Mouse (Mus musculus) monocyte, adult 2 months (primary cell): ENCODE measurements around the gene Tanc2.

ENCODE experiments used
- DNase-seq, 2 experiments: peaks; one replicate each; pipeline ENCODE4 v3.0.0; 2022; ENCODE audit warnings: low spot score in 2 of 2, low read depth in 1 of 2

Gene Tanc2

DNA sequence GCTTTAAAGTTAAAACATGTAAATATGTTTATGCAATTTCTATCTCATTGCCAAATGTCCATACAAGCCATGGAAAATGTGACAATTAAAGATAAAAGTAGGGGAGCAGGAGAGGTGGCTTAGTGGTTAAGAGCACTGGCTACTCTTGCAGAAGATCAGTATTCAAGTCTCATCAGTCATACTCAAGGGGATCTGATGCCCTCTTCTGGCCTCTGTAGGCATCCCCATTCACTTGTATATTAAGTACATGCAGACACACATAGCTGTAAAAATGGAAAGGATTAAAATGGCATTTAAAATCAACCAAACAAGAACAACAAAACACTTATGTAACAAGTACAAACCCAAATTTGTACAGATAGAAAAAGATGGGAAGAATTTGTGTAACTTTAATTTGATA lies 54.2 kb downstream of the Tanc2 start:
- no peak for DNase-seq

DNA sequence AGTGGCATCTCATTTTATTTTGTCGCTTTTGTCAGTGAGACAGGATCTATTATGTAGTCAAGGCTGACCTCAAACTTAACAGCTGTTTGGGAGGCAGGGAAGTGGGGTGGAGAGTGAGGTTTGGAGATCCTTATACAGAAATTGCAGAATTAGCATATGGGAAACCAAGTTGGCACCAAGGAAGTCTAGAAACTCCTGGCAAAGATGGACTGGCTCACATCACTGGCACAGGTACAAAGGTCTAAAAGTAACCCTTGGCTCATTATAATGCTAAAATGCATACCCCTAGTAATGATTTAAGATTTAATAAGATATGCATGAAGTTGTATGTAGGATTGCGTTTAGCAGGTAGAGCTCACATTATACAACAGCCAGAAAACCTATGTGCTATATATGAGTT lies 58.2 kb downstream of the Tanc2 start:
- no peak for DNase-seq

DNA sequence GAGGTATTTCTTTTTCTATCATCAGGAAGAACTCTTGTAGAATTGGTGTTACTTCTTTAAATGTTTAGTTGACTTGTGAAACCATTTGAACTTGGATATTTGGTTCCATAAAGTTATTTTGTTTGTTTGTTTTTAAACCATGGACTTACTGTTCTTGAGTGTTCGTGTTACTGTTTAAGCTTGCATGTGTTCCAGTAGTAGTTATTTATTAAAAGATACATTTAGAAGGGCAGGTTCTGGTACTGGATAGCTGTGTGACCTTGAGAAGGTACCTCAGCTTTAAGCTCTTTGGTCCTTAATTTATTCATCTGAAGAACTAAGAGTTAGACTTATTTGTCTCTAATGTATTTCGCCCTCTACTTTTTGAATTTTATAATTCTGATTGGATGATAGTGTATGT lies 64.8 kb downstream of the Tanc2 start:
- no peak for DNase-seq

DNA sequence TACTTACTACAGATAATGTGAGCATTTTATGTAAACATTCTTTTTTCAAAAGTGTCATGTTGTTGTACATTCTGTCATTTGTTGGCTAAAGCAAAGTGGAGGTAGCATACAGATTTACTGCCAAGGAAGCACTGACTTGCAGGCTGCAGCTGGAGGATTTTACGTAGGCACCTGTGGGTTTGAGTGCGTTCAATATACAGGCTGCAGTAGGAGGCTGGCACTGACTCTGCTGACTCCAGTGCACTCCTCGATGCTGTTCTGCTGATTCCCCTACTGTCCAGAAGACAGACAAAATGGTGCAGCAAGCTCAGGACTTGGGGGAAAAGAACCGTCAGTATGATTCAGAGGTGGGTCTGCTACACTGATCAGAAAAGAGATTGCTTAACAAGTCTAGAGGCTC lies 65.5 kb downstream of the Tanc2 start:
- no peak for DNase-seq

DNA sequence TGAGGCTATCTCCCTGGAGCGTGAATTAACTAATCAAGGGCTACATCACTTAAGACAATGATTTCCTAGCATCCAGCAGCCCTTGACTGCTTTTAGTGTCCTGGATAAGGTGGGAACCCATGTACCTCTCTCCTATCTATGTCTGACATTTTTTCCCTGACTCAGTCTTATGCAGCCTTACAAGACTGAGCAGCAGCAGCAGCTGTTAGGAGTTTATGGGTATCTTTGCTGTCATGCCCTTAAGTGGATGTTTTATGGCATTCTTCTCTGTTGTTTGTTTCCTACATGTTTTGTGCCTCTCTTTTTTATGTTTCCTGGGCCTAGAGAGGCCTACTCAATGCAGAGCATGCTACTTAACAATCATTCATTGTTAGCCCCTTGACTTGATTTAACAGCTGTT lies 78.1 kb downstream of the Tanc2 start:
- no peak for DNase-seq

DNA sequence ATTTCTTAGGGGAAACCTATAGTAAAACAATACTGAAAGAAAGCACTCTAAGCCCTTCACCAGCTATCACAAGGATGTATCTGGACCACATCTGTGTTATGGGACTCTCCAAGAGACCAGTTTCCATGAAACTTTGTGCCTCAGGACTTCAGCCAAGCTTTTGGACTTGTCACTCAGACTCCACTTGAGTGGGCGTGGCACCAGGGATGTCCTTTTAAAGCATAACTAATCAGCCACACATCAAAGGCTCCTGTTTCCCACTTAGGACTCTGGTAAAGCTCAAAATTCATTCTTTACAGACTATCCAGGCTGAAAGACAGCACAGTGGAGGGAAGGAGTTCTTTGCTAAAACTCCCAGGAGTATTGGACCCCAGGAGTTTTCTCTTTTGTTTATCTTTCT lies 89.2 kb downstream of the Tanc2 start:
- no peak for DNase-seq

DNA sequence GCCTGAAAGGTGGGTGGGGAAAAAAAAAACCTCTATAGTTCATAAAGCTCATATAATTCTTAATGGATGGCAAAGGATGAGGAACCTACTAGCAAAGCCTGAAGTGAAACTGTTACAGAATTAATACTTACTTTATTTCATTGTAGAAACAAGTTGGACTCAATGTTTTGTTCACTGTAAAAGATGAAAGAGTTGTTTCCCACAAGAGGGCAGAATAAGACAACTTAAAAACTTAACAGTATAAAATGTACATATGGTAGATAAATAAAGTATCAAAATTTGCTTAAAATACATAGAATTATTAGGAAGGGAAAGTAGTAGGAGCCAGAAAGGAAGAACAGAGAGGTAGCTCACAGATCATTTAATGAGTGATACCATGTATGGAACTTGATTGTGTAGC lies 95.0 kb downstream of the Tanc2 start:
- DNase-seq = no peak

DNA sequence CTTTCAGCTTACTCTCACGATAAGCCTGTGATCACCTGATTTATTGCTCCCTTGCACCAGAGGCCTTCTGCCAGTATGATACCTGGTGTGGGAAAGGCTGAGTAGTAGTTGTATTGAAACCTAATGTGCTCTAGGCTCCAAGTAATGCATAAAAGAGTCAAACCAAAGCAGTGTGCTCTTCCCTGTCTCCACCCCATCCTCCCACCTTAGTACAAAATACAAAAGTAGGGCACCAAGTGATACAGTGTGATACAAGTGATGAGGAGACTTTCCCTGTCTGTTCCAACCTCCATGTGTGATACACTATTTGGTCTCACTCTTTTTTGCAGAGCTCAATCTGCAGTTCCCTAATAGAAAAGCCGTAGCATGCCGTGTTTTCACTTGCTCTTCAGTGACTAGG lies 110.7 kb downstream of the Tanc2 start:
- no peak for DNase-seq

DNA sequence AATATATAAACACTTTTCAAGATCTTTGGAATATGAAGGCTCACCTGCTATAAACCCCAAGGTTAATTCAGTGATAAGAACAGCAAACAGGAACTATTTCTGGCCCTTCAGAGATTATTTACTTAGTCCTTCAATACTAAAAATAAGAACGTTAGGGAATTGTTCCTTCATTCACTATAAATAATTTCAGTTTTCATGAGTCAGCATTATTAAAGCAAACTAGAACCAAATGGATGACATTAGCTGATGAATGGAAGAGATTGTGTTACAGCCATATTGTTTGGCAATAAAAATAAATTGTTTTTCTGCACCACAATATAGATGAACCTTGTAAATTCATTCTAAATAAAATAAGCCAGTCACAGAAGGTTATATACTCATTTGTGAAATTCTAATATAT lies 129.9 kb downstream of the Tanc2 start:
- no peak for DNase-seq

DNA sequence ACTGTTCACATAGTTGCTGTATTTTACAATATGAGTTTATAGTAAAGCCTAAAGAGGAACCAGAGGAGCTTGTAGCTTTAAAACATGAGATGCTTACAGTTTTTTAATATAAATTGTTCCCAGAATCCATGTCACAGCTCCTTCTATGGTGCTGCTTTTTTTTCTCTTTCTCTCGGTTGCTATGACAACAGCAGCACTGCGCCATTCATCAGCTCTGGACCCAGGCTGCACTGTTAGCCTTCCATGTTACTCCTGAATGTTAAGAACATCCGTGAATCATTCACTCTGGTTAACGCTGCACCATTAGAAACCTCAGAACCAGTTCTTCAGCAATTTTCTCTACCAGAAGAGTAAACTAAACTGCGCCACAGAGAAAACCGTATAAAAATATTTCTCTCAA lies 141.8 kb downstream of the Tanc2 start:
- DNase-seq = no peak

DNA sequence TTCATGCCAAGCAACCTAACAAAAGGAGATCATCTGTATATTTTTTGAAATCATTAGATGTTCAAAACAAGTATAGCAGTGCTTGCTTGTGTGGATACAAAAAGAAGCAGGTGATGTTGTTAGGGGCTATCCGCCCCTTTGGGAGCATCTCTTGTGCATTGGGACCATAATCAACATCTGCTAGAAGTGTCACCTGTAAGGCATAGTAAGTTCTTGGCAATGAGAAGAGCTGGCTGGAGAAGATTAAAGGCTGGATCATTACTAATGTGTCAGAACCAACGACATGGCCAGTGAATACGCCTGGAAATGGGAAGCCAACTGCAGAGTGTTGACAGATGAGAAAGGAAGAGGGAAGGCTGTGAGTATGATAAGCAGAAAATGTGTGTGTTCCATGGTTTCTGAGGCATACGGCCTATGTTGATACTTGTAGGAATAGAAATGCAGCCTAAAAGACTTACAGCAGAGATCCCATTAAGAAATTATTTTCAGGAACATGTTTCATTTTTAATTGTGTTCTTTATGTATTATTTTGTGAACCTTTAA lies 142.3 kb downstream of the Tanc2 start:
- DNase-seq = no peak

DNA sequence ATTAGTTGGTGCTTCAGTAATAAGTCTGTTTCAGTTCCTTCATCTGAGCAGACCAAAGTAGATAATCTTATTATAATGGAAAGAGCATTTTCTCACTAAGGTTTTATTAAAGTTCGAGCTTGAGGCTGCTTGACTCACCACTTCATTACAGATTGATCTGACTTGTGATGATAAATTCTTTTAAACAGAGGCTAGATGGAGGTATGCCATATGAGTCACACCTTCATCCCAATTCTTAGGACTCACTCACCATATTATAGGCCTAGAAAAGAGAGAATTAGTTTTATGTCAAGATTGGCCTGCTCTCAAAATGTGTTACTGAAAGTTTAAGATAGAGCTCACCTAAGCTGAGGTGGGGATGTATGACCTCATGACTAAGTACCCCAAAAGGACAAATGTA lies 153.4 kb downstream of the Tanc2 start:
- no peak for DNase-seq

DNA sequence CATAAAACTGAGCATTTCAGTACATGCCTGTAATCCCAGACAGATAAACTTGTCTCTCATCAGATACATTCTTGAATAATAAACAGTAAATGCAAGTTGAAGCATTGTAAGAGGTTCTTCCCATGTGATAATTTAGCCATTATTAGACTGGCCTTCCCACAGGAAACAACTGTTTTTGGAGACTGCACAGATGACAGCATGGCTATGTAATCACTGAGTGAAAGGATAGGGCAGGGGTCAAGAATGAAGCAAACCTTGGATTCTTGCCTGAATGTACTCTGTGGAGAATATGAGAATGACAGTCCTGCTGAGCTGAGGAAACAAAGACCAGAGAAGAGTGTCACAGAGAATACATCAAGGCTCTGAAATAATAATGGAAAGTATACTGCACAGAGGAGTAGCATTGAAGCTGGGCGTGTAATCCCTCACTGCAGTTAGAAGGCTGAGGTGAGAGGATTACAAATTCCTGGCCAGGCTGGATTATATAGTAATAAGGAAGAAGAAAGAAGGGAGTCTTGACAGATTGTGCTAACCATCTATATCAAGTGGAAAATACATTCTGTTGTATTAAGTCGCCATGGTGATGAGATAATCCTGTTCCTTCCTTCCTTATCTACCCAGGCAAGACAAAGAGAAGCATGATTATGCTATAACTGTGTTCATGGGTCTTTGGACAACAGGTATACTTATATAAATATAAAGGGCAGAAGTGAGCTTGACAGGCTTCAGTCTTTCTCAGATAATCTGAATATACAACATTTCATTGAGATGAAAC lies 159.7 kb downstream of the Tanc2 start:
- DNase-seq = no peak

DNA sequence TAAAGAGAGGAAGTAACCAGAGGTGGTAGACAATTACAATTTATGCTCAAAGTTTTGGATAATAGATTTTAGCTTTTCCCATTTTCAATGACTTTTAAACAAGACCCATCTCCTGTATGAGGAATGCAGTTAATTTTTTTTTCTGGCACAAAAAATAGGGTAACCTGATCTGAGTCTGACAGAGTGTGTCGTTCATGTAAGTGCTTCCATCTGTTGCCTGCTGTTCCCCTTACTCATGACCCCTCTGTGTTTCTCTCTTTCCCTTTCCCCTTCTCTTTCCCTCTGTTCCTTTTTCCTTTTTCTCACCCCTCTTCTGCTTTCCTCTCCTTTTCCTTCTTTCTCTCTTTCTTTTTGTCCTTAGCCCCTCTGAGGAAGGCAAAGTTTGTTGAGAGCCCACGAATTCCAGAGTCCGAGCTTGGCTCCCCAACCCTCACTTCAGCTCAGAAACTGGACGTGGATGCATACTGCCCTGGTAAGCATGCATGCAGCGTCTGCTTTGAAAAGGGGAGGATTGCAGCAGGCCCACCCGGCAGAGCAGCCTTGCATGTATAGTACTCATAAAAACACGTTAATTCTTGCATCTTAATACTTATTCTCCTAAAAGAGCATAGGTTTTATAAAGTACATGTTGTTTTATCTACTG lies 168.9 kb downstream of the Tanc2 start:
- DNase-seq = no peak

DNA sequence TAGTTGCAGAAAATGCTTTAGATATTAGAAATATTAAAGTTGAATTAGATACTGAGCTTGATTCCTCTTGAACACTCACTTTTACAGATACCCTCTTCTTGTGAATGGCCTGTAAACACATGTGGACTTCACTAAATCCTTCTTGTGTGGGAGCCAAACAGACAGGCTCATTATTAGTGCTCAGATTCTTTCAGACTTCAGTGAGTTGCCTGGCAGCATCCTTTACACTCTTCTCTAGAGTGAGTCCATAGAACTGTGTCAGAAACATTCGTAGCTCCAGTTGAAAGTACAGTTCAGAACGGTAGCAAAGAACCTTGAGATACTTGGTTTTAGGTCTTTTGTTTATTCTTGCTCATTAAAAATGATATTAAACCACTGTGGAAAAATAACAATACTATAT lies 169.6 kb downstream of the Tanc2 start:
- no peak for DNase-seq

DNA sequence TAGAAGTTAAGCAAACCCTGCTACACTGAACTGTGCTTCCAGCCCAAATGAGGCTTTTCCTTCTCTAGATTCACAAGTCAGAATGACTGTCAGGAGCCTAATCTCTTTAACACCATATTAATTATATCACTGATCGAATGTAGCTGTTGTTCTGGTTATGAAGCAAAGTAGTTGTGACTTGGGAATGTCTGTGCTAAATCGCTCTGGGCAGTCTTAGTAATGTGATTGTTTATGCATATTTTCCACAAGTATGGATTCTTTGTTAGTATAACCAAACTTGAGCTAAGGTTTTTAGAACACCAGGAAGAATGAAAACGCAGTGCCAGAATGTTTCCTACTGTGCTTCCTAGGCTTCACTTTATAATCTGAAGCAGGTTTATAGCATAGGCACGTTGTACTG lies 170.6 kb downstream of the Tanc2 start:
- DNase-seq = no peak

DNA sequence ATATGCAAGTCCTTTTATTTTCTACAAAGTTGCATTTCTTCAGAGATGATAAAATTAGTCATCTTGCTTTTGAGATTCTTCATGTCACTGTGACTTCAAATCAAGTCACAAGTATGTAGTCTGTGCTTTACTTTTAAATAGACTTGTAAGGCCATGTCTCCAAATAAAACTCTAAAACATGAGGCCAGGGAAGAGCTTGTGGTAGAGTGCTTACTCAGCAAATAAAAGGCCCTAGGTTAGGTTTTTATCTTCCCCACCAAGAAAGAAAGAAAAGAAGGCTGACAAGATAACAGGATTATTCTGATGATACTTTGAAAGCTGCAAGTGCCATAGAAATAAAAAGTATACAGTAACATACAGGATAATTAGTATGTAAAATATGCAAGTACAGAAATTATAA lies 188.0 kb downstream of the Tanc2 start:
- DNase-seq = no peak

DNA sequence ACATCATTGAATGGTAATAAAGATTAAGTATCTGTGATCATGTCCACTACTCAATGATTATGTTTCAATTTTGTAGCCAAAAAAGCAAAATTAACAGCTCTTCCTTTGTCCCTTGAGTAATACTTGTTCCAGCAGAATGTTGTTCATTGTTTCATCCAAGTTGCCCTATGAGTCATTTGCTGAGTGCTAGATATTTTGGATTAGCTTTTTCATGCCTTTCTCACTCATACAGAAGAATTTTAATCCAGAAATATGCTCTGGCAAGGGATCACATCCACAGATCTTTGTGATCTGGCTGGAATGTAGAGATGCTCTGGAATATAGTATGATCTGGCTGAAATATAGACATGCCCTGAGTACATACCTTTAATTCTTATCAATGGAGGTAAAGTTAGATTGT lies 202.7 kb downstream of the Tanc2 start:
- no peak for DNase-seq

DNA sequence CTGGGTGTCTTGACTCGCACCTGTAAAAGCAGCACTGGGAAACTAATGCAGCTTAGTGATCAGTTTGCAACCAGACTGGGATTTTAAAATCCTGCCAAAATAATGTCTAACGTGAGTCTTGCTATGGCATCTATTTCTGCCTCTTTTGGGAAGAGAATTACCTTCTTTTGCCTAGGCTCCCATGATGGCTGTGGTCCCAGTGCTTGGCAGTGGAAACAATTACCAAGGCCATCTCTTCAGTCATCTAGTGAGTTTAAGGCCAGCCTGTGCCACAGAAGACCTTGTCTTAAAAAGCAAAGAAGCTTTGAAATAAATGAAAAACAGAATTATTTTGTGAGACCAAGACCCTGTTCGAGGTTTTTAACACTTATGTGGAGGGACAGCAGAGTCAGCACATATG lies 213.9 kb downstream of the Tanc2 start:
- no peak for DNase-seq

DNA sequence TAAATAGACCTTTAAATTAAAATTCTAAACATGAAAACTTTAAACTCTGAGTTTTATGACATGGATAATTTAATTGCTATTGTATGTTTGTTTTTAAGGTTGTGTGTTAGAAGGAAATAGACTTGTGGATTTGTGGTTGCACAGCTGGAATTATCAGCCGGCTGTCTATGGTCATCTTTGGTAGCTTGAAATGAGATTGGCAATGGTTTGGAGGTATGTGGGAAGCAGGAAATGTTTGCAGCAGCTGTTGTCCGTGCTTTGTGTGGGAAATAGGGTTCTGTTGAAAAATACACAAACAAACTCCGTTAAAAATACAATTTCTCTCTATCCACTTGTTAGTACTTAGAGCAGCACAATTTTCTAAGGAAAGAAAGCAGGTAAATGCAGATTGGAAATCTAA lies 215.0 kb downstream of the Tanc2 start:
- DNase-seq = no peak

DNA sequence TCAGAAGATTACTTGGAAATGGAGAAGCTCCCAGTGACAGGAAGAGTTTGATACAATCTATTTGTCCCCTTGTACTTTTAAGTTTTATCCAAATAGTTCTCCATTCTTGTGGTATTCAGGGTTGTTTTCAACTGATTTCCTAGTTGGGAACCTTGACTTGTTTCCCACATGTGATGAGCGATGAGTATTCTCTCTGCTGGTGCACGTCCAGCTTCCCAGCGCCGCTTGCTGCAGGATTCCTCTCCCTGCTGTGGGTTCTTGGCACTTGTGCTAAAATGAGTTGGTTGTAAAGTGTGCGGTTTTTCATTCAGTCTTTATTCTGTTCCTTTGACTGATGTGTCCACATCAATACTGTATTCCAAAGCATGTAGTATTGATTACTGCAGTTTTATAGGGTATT lies 217.3 kb downstream of the Tanc2 start:
- DNase-seq = no peak

DNA sequence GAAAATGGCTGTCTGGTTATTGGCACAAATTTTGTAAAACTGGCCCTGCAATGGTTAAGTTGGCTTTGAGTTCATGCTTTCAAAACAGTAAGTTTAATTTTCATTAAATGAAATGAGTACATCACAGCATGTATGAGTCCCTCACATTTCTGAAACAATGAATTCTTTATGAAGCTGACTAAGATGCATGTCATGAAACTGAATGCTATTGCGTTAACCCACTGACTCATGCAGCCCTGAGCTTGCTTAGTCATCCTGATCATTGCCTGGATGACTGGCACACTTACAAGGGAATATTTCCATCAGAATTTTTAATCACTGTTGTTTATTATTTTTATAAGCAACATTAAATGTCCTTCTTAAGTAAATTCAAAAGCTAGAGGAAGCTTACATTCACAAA lies 233.5 kb downstream of the Tanc2 start:
- DNase-seq = no peak

DNA sequence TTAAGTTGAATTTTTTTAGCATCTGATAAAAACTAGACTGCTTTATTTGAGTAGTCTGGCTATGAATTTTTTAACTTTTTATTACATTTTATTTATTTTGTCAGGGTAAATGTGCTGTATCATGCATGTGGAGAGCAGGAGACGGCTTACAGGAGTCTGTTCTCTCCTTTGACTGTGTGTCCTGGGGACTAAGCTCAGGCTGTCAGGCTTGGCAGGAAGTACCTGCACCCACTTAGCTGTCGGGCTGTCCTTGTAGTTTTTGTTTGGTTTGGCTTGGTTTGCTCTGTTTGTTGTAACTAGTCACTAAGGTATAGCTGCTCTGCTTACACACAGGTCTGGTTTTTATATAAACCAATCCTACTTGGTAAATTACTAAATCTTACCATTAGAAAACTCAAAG lies 234.0 kb downstream of the Tanc2 start:
- no peak for DNase-seq
